Mouse (Mus musculus) kidney, postnatal 4 days (tissue): ENCODE results near the gene Ugt1a6b.

ENCODE experiments used
- DNase-seq, 2 experiments: peaks; one replicate each; pipeline ENCODE4 v3.0.0; 2021; ENCODE audit warnings: mixed read lengths in 2 of 2

The Ugt1a6b gene

DNA sequence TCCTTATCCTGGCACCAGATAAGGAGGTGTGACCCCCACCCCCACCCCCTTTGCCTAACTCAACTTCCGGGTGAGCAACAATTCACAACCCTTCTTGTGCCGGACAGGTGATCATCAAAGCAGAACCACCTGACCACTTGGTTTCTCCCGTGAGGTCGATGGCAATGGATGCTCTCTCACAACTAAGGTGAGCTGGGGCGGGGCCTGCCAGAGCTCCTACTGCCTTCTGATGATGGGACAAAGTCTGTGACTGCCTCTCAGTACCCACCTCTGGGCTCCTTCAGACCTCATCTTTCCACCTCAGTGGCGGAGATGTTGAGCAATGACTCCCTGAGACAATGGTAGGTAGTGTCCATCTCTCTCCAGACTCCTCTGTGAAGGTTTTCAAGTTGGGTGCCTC lies 142.8 kb downstream of the Ugt1a6b start:
- DNase-seq: no peak

DNA sequence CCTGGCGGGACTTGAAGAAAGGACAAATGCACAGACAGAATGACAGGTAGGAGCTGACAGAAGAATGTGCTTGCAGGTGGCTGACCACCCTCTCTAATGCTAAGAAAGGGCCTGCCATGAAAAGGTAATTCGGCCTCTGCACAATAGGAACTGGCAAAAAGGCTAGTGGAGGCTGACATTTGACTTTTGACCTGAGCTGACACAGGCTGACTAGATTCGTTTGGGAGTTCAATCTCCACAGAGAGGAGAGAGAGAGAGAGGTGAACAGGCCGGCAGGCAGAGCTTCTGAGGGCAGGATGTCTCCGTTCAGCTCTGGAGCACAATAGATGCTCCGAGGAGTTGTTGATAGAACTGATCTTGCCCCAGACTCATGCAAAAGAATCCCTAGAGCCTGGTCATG lies 143.3 kb downstream of the Ugt1a6b start:
- DNase-seq: no peak

DNA sequence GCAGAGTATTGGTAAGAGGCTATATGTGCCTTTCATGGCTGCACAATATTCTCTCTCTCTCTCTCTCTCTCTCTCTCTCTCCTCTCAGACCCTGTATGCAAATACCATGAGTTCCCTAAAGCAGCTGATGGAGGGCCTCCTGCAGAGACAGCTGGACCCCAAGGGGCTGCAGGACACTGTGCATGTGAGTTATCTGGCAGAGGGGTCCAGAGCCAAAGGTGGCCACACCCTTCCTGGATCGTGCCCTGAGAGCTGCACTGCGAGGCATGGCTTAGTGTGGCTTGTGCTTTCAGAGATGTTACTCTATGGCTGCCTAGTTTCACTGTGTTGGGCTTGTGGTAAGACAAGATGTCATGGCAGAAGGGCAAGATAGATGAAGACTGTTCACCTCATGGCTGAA lies 144.6 kb downstream of the Ugt1a6b start:
- no peak for DNase-seq

DNA sequence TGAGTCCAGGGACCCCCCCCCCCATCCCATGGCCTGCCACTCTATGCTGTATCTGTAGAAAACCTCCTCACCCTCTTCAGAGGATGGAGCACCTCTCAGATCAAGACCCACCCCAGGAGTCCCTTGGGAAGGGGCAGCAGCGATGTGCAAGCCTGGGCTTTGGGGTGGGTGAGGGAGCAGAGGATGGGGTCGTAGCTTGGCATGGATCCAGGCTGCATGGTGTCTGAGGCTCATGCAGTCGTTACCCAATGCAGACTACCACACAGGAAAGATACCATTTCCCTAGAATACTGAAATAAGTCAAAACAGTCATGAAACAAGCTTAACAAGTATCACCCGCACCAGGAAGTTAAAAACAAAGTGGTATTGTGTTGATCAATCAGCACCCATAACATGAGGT lies 145.6 kb downstream of the Ugt1a6b start:
- no peak for DNase-seq

DNA sequence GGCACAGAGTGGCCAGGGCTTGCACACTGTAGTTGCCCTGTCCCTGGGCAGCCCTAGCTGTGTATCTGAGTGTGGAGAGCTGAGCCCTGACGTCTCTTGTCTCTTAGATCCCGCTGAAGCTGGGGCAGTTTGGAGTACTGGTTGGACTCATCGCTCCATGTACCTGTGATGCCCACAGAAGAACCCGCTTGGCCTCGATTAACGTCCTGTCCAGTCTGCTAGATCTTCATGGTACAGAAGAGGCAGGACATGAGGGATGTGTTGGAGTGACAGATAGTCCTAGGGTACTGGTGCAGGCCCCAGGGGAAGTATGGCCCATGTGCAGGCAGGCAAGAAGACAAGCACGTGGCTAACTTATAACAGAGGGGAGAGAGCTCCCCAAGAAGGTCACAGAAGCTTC lies 146.5 kb downstream of the Ugt1a6b start:
- no peak for DNase-seq

DNA sequence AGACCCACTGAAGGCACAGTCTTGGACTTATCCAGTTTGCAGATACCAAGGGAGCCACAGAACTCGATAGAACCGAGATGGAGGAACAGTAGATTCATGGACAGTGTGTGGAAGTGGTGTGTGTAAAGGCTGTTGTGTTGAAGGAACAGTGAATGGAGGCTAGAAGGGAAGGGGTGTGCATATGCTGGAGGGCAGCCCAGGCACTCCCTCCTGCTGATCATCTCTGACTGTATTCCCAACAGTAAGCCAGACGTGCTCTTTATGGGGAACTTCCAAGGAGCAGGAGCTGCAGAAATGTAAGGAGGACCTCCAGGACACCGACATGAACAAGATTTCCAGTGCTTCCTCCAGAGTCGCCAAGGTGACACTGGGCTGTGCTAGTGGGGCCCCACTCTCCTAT lies 147.0 kb downstream of the Ugt1a6b start:
- no peak for DNase-seq

DNA sequence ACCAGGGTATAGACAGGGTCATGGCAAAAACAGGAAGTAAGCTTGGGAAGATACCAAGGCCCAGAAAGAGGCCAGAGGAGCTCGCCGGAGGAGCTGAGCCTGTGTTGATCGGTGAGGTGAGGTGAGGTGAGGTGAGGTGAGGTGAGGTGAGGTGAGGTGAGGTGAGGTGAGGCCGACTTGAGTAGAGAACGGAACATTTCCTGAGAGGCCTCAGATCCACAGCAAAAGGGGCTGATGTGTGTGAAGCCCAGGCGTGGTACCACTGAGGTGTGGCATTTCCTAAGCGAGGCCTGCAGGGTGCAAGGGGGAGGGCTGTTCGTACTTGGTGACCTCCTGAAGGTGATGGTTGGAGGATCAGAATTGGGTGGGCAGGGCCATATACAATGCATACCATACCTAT lies 150.1 kb downstream of the Ugt1a6b start:
- DNase-seq: no peak

DNA sequence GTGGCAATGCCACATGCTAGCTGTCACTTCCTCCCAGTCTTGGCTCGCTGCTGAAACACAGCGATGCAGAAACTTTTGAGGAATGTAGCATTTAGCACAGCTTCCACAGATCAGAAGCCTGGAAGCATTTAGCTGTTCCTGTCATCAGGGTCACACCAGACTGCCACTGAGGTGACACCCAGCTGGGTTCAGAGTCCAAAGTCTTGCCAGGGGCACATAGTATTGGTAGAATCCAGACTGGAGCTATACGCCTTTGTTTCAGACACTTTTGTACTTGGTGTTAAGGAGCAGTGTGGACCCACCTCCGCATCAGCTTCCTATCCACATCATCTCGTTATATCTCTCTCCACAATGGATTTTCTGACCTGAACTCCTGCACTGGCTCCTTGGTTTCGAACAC lies 150.5 kb downstream of the Ugt1a6b start:
- no peak for DNase-seq

DNA sequence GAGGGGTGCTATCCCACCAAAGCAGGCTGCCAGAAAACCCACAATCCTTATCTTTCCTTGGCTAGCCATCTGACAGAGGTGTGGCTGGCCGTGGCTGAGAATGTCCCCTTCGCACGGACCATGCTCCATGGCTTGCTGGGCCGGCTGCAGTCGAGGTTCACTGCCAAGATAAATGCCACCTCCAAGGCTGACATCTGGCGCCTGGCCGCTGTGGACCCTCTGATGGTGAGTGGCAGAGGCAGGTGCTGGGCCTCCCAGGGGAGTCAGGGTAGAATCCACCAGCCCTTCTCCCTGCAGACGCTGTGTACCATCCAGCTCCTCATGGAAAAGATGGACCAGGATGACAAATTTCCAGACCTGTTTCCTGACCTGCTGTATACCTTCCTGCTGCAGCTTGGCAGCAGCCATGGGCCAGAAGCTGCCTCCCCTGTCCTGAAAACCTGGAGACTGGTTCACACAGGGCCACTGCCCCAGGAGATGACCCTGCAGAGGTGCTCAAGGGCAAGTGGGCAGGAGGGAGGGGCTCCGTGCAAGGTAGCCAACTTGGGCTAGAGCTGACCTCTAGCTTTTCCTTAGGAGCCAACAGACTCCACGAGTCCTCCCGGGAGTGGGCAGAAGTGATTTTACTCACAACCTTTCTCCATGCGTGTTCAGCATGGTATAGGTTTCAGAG lies 151.9 kb downstream of the Ugt1a6b start:
- DNase-seq: no peak

DNA sequence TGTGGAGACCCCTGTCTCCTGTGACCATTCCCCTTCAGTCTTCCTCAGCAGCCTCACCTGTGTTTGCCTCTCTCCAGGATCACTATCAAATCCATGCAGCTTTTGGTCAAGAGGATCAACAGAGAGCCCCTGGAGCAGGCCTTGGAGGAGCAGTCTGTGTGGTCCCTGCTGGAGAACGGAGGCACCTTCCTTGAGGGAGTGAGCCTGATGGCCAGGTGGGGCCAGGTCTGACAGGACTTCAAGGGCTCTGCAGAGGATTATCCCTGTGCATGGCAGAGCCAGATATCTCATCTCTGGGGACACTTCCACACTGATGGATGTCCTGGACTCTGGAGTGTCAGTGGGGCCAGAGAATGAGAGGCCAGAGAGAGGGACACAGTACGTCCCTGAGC lies 152.4 kb downstream of the Ugt1a6b start:
- DNase-seq: no peak

DNA sequence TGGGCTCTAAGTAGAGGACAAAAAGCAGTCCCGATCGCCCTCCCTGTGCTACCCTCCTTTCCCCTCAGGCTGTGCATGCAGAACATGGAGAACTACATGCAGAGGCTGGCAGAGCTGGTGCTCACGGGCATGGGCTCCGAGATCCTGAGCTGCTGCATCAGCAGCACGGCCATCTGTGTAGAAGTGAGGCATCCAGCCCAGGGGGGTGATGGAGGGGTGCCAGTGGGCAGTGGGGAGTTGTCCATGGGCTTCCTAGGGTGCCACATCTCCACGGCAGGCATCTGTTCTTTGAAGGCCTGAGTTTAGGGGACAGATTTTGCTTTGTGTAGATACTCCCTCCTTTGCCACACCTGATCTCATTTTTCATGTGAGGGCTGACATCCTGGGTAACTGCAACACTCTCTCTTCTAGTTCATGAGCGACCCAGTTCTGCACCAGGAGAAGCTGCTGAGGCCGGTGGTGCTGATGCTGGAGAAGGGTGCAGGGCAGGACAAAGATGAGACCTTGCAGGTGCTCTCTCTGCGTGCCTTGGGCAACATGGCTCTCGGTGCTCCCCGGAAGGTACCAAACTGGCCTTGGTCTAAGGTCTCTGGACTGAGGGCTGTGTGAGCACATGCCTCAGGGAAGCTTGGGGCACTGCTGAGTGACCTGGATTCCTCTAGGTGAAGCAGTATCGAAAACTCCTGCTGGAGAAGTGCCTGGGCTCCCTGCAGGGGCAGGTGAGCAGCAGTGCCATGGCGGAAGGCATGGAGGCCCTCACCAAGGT lies 153.1 kb downstream of the Ugt1a6b start:
- no peak for DNase-seq

DNA sequence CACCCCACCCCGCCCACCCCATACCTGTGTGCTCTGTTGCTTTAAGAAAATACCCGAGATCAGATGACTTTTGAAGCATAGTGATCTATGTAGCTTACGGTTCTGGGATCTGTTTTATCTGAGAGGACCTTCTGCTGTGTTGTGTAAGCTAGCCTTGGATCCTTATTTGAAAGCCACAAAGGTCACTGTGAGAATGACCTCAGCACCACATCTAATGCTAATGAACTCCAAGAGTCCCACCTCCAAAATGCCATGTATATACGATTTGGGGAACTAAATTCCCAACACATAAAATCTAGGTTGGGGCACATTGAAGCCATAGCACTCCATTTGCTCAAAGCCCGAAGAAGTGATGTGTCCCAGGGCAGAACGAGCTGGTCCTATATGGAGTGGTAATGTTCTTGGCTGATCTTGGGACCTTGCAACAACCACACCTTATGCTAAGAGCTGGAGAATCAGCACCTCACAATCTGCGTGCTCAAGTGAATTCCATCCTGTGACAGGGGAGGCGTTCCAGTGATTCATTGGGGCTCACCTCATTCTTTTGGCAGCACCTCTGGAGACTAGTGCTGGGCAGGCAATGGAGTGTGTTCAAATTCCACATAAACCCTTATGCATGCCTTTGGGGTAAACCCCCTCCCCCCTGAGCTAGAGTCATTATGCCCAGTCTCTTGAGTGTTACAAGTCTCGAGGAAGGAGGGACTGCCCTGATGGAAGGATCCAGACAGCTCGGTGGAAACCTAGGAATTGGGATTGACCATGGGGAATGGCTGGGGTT lies 154.0 kb downstream of the Ugt1a6b start:
- no peak for DNase-seq

DNA sequence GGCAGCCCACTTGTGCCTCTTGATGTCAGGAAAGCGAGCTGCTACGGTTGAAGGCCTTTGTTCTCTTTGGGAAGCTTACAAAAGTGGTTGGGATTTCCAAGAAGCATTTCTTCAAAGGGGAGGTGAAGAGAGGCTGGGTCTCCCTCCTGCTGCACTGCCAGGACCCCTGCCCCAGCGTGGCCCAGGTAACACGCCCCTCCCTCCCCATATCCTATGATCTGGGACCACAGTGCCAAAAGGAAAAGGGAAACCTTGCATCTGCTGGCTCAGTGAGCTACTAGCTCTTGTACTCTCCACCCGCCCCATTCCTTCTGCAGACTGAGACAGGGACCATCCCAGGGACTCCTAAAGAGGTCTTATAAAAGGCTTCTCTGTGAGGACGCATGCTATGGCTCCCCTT lies 154.6 kb downstream of the Ugt1a6b start:
- peak in 1 of 2 experiments; percentile 7 for DNase-seq

DNA sequence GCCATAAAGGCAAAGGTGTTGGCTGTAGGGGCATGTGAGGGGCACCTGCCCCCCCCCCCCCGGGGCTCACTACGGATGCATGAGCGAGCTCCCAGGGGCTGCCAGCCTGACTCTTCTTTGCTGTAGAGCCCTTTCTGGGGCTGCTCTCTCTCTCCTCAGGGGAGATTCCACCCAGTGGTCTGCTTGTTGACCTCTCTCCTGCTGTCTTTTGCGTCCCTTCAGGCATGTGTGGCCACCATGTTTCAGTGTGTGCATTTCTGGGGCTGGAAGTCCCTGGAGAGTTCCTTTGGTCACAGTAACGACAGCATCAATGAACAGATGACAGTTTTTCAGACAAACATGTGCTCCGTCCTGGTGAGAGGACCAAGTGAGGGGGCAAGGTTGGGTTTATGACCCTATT lies 155.3 kb downstream of the Ugt1a6b start:
- DNase-seq: peak in 1 of 2 experiments; percentile 15

DNA sequence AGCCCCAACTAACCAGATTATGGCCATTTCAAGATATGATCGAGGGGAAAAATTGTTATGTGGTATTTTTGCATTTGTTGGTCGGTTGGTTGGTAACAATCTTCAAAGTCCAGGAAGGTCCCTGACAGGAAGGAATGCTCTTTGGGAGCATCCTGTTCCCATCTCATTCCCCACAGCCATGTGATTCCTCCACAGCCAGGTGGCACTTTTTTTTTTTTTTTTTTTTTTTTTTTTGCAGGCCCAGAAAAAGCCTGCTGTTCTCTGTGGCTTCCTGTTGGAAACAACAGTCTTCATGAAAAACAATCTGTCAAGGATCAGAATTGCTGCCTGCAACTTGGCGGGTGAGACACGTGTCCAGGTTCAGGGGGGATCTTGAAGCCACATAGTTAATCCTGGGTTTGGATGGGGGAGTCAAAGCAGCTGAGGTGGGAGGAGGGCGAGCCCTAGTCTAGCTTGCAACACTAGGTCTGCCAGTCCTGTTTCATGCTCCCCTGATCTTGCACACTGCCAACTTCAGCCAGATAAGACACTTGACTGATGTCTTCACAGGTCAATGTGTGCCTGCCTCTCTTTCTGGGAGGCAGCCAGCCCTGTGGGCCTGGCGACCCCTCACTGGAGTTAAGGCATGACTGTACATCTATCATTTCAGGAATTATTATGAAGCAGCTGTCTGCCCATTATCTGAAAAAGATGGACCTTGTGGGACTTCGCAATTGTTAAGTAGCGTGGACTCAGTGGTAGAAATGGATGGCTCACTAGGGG lies 156.0 kb downstream of the Ugt1a6b start:
- peak; percentile 62 to 71 for DNase-seq

DNA sequence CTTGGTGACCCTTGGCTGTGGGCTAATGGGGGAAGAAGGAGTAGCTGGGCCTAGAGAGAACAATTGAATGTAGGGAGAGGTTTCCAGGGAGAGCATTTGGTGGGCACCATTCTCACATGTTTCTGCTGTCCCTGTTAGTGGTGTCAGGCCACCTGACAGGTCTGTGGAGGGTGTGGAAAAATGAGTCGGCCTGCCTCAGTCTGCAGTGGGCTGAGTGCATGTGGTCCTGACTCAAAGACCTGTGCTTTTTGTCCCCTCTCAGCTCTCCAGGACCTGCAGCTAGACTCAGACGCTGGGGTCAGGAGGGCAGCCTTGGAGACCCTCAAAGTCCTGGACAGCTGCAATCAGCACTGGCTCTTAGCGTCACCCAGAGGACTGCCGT lies 156.6 kb downstream of the Ugt1a6b start:
- peak in 1 of 2 experiments; percentile 41 for DNase-seq

DNA sequence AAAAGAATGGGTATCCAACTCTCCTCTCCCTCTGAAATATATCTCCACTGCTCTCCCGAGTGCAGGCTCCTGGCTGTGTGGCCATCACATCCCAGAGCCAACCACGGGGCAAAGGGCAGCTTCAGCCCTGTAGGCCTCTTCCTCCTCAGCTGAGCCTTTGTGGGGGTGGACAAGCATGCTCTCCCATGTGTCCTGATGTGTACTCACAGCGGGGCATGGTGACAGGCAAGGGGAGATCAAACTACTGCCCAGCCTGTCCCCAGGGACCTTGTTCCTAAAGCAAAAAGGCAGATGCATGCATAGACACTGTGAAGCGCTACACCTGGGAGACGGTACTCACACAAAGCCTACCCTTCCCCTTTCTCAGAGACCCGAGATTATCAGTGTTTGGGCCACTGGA lies 157.1 kb downstream of the Ugt1a6b start:
- peak; percentile 73 to 78 for DNase-seq

DNA sequence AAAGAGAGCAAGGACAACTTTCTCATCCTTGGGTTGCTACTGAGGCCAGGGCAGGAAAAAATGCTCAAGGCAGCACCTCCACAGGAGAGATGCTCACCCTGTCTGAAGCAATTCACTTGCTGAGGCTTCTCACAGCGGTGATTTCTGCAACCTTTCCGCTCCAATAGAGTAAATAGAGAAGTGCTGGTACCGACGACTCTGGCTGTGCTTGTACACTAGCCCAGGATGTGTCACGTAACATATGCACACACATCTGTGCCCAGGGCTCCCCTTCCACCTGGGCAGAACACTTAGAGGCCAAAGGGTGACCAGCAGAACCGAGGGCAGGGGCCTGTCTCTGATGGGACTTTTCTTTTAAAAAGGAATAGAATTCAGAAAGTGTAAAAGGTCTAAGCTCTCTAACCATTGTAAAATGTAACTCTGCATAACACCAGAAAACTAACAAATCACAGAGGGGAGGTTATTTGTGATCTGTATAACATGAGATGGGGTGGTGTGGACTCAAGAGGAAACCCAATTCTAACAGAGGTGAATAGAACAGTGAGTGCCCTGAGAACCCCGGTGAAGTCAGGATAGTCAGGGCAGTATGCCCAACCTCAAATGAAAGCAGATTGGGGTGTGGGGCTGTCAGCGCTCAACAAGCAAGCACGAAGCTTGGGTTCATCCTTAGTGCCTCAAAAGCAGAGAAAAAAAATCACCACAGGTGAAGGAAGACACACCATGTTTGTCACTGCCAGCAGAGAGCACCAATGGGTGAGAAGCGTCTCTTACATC lies 157.7 kb downstream of the Ugt1a6b start:
- peak in 1 of 2 experiments; percentile 15 for DNase-seq

DNA sequence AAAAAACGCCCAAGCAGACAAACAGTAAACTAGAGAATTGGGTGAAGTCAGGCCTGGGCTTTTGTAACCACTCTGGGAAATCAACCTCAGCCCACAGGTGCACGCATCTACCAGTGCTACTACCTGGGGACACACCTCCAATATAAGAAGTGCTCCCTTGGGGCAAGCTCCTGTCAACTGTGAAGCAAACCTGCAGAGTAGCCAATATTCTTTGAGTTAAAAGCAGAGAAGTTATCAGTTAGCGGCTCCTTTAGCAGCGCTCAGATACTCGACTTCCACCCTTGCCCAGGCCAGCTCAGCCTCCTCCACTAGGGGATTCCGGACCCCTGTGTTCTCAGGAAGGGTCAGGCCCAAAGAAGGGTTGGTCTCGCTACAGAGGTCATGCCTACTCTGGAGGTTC lies 158.7 kb downstream of the Ugt1a6b start:
- no peak for DNase-seq

DNA sequence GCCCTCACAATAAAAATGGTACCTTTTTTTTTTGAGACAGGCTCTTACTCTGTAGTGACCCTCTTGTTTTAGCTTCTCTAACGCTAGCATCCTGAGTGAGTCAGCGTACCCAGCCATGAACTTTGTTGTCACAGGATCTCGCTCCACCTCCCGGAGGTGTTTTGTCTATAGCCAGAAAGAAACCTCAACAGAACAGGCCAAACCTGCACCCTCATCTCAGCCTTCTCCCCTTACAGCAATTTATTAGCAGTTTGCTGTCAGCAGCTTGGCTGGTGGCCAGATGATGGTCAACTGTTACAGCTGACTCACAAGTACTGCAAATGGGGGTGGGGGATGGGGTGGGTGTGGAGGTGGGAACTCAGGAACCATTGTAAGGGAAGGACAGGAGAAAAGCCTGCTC lies 159.2 kb downstream of the Ugt1a6b start:
- peak; percentile 81 to 86 for DNase-seq

DNA sequence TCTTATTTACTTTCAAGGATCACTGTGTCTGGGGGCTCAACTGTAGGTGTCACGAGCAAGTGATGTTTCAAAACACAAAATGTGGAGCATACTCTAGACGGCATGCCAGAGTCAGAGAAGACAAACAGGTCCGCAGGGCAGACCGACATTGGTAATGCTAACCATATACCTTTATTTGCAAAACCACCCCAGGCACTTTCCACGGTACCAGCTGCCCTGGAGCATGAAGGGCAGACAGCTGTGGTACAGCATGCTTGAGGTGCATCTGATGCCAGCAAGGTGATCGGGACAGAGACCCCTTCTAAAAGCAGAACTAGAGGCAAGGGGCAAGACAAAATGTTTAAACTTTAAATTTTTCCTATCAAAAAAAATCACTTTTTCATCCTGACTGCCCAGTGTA lies 159.9 kb downstream of the Ugt1a6b start:
- DNase-seq: no peak

DNA sequence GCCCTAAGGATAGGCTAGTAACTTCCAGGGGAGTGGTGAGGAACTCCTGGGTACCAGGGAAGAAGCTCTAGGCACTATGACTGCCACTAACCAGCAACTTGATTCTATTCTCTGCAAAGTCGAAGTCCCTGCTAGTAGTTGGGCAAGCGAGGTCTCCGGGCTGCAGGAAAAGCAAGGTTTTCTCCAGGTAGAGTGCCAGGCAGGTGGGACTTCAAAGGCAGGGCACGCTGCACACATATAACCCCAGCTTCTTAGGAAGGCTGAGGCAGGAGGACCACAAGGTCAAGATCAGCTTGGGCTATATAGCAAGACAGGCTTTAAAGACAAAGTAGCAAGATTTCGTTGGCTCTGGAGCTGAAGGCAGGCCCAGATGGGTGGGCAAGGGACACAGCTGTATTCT lies 160.7 kb downstream of the Ugt1a6b start:
- DNase-seq: no peak
